Mouse (Mus musculus): ENCODE results near the gene Gtpbp4. TPM values are rescaled to one million over a fixed set of nuclear protein-coding genes. Genes with fewer than 3 reads are reported as not detected.
"Not testable (repeated sequence)": the region's sequence is repeated elsewhere in the genome, so short reads cannot be mapped to it uniquely, and the experiment has no call there.

Gtpbp4 gene
- polyA plus RNA-seq, 1 experiment from 2014 or later: 49.2 TPM

- H3K79me2 ChIP-seq (ENCODE audit: inconsistent target); H3K27ac ChIP-seq; H3K4me3 ChIP-seq (ENCODE audit: inconsistent target); H3K36me3 ChIP-seq (ENCODE audit: inconsistent target): not testable (repeated sequence)
- WGBS (ENCODE audit: missing documents): 100% methylated on average over 1 of the region's 2 CpGs
Measured at GRCm38 (mm10) chr13:8955127-8955526, 40.8 kb downstream of the Gtpbp4 start.

GRCm38 (mm10) chr13:8952563-8952962 is 43.3 kb downstream of the Gtpbp4 start, which contains the start of gene Idi2:
Gene Idi2 (plus strand): TSS chr13:8952863.
- H3K27ac ChIP-seq; H3K79me2 ChIP-seq (ENCODE audit: inconsistent target); H3K36me3 ChIP-seq (ENCODE audit: inconsistent target); H3K4me3 ChIP-seq (ENCODE audit: inconsistent target): not testable (repeated sequence)

GRCm38 (mm10) chr13:8948131-8948530 is 47.8 kb downstream of the Gtpbp4 start, which contains the start of gene Gm9745:
Gene Gm9745 (minus strand): TSS chr13:8948231.
- not testable (repeated sequence) for H3K79me2 ChIP-seq (ENCODE audit: inconsistent target); H3K36me3 ChIP-seq (ENCODE audit: inconsistent target); H3K4me3 ChIP-seq (ENCODE audit: inconsistent target); H3K27ac ChIP-seq

GRCm38 (mm10) chr13:8943828-8944227 is 52.1 kb downstream of the Gtpbp4 start:
- H3K79me2 ChIP-seq (ENCODE audit: inconsistent target): not testable (repeated sequence)
- WGBS (ENCODE audit: missing documents): no CpG with 5 or more reads among the region's 5 CpGs

GRCm38 (mm10) chr13:8941701-8942100 is 54.2 kb downstream of the Gtpbp4 start:
- H3K79me2 ChIP-seq (ENCODE audit: inconsistent target); H3K27ac ChIP-seq; H3K4me3 ChIP-seq (ENCODE audit: inconsistent target); H3K36me3 ChIP-seq (ENCODE audit: inconsistent target): not testable (repeated sequence)
- WGBS (ENCODE audit: missing documents): no CpG with 5 or more reads among the region's 5 CpGs

More at GRCm38 (mm10) chr13:8943828-8944227, 52.1 kb downstream of the Gtpbp4 start:
- H3K27ac ChIP-seq; H3K4me3 ChIP-seq (ENCODE audit: inconsistent target); H3K36me3 ChIP-seq (ENCODE audit: inconsistent target): not testable (repeated sequence)

GRCm38 (mm10) chr13:8941110-8941509 is 54.8 kb downstream of the Gtpbp4 start:
- H3K27ac ChIP-seq; H3K36me3 ChIP-seq (ENCODE audit: inconsistent target); H3K79me2 ChIP-seq (ENCODE audit: inconsistent target); H3K4me3 ChIP-seq (ENCODE audit: inconsistent target): not testable (repeated sequence)
- 77% methylated on average over 2 of the region's 4 CpGs for WGBS (ENCODE audit: missing documents)

GRCm38 (mm10) chr13:8937611-8938140 is 58.2 kb downstream of the Gtpbp4 start:
- WGBS (ENCODE audit: missing documents): 89% methylated on average over 6 of the region's 6 CpGs

GRCm38 (mm10) chr13:8933499-8933898 is 62.4 kb downstream of the Gtpbp4 start:
- H3K36me3 ChIP-seq (ENCODE audit: inconsistent target): no peaks in the 10 kb centered on the region
- no peak overlapping the region for H3K27ac ChIP-seq
- no peak overlapping the region for H3K4me3 ChIP-seq (ENCODE audit: inconsistent target)
- H3K79me2 ChIP-seq (ENCODE audit: inconsistent target): no peaks in the 10 kb centered on the region
- 69% methylated on average over 2 of the region's 2 CpGs for WGBS (ENCODE audit: missing documents)

More at GRCm38 (mm10) chr13:8937611-8938140, 58.2 kb downstream of the Gtpbp4 start:
- not testable (repeated sequence) for H3K27ac ChIP-seq; H3K79me2 ChIP-seq (ENCODE audit: inconsistent target); H3K36me3 ChIP-seq (ENCODE audit: inconsistent target); H3K4me3 ChIP-seq (ENCODE audit: inconsistent target)

Other genes starting within 250 kb of the Gtpbp4 start
- gene Wdr37, start 124.2 kb downstream of the Gtpbp4 start, polyA plus RNA-seq (2018): 9.9 to 17.1 TPM (median 17.1 TPM) in 3 replicates
- 16.6 to 78.3 TPM (median 44.0 TPM) in 3 replicates for gene Idi1, start 110.6 kb downstream of the Gtpbp4 start, polyA plus RNA-seq (2018)
- gene Gm9745, start 47.9 kb downstream of the Gtpbp4 start, polyA plus RNA-seq (2018): not detected in 3 replicates
- gene Idi2, start 43.2 kb downstream of the Gtpbp4 start, polyA plus RNA-seq (2018): not detected in 3 replicates
- 33.1 to 56.5 TPM (median 41.2 TPM) in 3 replicates for gene Larp4b, start 97.8 kb upstream of the Gtpbp4 start, polyA plus RNA-seq (2018)